Mouse (Mus musculus) kidney, postnatal 36 days (tissue): ENCODE results near the gene Cftr.

Source experiments
- DNase-seq, 2 experiments: peaks; one replicate each; pipeline ENCODE4 v3.0.0; 2021 to 2022; ENCODE audit warnings: mixed read lengths in 2 of 2

Gene Cftr

GRCm38 (mm10) chr6:18322950-18323349 is 152.5 kb downstream of the Cftr start:
- DNase-seq: no peak

DNA sequence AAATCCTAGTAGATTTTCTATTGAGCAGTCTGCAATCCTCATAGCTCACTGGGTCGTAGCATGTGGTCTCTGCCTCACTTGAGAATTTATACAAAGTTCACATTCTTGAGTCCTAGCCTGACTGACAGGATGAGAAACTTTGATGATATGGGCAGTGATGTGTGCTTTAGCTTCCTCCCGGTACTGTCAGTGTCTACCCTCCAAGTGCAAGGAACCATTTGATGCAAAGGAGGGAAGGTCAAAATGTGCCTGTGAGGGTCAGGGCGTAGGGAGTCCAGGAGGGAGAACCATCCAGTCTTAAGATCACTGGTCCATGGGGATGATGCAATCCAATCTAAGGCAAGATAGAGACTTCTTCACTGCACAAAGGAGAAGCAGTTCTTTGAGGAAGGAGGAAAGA is 164.9 kb downstream of the Cftr start:
- DNase-seq: no peak

GRCm38 (mm10) chr6:18338307-18338706 is 167.8 kb downstream of the Cftr start:
- no peak for DNase-seq

- no peak for DNase-seq
These were observed 173.8 kb downstream of the Cftr start for GRCm38 (mm10) chr6:18344272-18344671.

DNA sequence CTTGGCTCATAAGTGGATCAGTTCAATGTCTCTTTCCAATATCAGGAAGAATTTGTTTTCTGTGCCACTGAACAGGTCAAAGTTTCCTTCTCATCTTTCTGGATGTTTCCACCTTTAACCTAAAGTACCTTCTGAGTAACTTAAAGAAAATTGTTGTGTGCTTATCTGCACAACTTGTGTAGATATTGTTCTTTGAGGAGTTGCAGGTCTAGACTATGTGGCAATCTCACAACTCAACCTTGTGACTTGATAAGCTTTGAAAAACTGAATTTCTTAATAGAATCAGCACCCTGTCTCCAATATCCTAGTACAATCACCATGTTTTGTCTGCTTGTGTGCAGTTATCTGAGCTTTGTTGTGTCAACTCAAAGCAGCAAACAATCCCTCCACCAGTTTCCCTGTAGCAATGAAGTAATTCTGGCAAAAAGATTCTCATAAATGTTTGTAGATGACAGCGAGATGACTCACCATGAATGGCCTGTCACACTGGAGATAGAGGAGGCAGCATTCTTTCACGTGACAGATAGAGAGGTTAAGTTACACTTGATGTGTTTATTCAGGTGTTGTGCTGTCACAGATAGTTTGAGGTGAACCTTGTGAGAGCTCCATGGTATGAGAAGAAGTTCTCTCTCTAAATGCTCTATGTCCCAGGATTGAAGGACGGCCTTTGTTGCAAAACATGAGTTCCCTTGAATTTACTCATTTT is 178.8 kb downstream of the Cftr start:
- no peak for DNase-seq

DNA sequence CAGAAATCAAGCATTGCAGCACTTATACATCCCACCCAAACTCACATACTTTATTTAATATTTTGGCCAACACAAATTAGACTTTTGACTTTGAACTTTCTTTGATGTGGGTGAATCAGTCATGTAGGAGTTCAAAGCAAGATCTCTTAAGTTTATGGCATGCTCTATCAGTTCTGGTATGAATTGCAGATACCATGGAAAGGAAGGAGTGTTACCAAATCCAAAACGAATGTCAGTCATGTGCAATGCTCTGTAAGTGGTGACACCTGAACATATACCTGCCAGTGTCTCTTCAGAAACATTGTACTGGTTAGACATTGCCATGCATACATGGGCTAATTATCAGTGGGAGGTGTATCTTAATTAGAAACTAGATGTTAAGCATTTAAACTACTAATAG is 189.7 kb downstream of the Cftr start:
- DNase-seq: no peak

DNA sequence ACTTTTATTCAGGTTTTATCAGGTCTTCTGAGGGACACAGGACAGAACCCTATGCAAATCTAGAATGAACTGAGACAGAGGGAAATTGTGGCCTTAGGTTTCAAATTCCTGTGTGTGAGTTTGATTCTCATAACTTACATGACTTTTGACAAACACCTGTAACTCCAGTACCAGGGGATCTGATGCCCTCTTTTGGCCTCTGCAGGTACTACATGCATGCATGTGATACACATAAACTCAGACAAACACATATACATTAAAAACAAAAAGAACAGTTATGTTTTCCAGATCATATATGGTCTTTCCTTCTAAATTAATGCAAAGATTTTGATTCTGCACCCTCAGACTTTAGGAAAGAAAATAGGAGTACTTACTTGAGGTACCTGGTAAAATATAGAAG is 190.5 kb downstream of the Cftr start:
- DNase-seq: no peak

DNA sequence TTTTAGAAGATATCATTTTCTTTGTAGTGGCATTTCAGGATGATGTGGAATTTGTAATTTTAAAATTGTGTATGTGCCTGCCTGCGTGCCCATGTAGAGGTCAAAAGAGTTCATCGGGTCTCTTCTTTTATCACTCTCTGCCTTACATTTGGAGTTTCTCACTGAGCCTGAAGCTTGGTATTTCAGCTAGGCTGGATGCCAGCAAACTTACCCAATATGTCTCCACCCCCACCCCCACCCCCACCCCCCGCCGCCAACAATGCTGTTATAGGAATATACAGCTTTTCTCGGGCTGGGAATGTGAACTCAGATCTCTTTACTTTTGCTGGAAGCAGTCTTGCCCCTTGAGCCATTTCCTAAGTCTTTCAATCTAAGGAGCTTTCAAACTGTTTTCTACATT is 191.7 kb downstream of the Cftr start:
- no peak for DNase-seq

- no peak for DNase-seq
These were observed 198.6 kb downstream of the Cftr start for GRCm38 (mm10) chr6:18369054-18369453.

GRCm38 (mm10) chr6:18369723-18370122 is 199.2 kb downstream of the Cftr start:
- no peak for DNase-seq
